Mouse (Mus musculus) cerebellum, adult 11-12 months (tissue): ENCODE measurements around the gene Ubr7.

ENCODE experiments used
- DNase-seq: peaks from one replicate; pipeline ENCODE4 v3.0.0; 2022

Ubr7 gene

GRCm38 (mm10) chr12:102743589-102744574 lies 13.9 kb upstream of the Ubr7 start, which contains the start of the genes Moap1 and Tmem251:
TSS of gene Moap1 (minus strand) at chr12:102743661.
TSS of gene Tmem251 (plus strand) at chr12:102743762.
- peak; percentile 89 for DNase-seq

- no peak for DNase-seq
These were observed 12.9 kb upstream of the Ubr7 start for GRCm38 (mm10) chr12:102744839-102745238.

- no peak for DNase-seq
These were observed 9.5 kb upstream of the Ubr7 start for GRCm38 (mm10) chr12:102748256-102748655.

GRCm38 (mm10) chr12:102756304-102756703 lies 1.5 kb upstream of the Ubr7 start:
- peak; percentile 51 for DNase-seq

- DNase-seq, result no peak
These were observed 595 bp upstream of the Ubr7 start for GRCm38 (mm10) chr12:102757055-102757688.

GRCm38 (mm10) chr12:102758403-102758756 lies 613 bp downstream of the Ubr7 start, which contains the start of gene Gm20604:
TSS of gene Gm20604 (minus strand) at chr12:102758672.
- no peak for DNase-seq

- no peak for DNase-seq
These were observed 1.2 kb downstream of the Ubr7 start for GRCm38 (mm10) chr12:102758936-102759335.

GRCm38 (mm10) chr12:102761668-102762067 lies 3.9 kb downstream of the Ubr7 start:
- no peak for DNase-seq

- DNase-seq, result no peak
These were observed 5.9 kb downstream of the Ubr7 start for GRCm38 (mm10) chr12:102763696-102764095.

GRCm38 (mm10) chr12:102769000-102769399 lies 11.2 kb downstream of the Ubr7 start:
- no peak for DNase-seq

GRCm38 (mm10) chr12:102771601-102772000 lies 13.8 kb downstream of the Ubr7 start:
- no peak for DNase-seq

GRCm38 (mm10) chr12:102772676-102773075 lies 14.9 kb downstream of the Ubr7 start:
- DNase-seq, result no peak

GRCm38 (mm10) chr12:102776035-102776434 lies 18.3 kb downstream of the Ubr7 start:
- DNase-seq, result no peak

GRCm38 (mm10) chr12:102778151-102778550 lies 20.4 kb downstream of the Ubr7 start:
- DNase-seq, result peak; percentile 22

GRCm38 (mm10) chr12:102779452-102779851 lies 21.7 kb downstream of the Ubr7 start:
- no peak for DNase-seq

- no peak for DNase-seq
These were observed 25.1 kb downstream of the Ubr7 start for GRCm38 (mm10) chr12:102782841-102783240.

GRCm38 (mm10) chr12:102784899-102785592 lies 27.3 kb downstream of the Ubr7 start:
- DNase-seq, result no peak

- no peak for DNase-seq
These were observed 27.8 kb downstream of the Ubr7 start for GRCm38 (mm10) chr12:102785593-102785985.

- DNase-seq, result no peak
These were observed 30.2 kb downstream of the Ubr7 start for GRCm38 (mm10) chr12:102787927-102788326.

- no peak for DNase-seq
These were observed 41.8 kb downstream of the Ubr7 start for GRCm38 (mm10) chr12:102799528-102799927.

GRCm38 (mm10) chr12:102814858-102815257 lies 57.1 kb downstream of the Ubr7 start:
- no peak for DNase-seq

- DNase-seq, result no peak
These were observed 68.6 kb downstream of the Ubr7 start for GRCm38 (mm10) chr12:102826399-102826798.

GRCm38 (mm10) chr12:102827119-102827518 lies 69.4 kb downstream of the Ubr7 start:
- DNase-seq, result no peak
